Mouse (Mus musculus) frontal cortex, postnatal 10 days (tissue): ENCODE measurements around the gene Ccser1.

Experiments
- DNase-seq, 2 experiments: peaks; one replicate each; pipeline ENCODE4 v3.0.0; 2022; ENCODE audit warnings: low spot score in 2 of 2, mixed read lengths in 1 of 2

Gene Ccser1

DNA sequence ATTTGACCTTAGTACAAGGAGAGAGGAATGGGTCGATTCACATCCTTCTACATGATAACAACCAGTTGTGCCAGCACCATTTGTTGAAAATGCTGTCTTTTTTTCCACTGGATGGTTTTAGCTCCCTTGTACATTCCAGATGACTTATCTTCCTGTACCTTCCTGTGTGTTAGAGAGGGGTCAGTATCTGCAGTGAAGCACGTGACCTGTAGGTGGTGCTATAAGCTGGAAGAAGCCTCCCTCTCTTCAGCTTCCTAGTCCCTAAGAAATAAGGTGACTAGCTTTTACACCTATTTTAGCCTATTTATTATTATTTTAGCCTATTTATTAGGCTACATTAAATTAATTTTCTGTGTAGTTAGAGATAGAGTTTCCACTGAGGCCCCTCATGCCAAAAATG, 506.9 kb downstream of the Ccser1 start:
- DNase-seq, result no peak

DNA sequence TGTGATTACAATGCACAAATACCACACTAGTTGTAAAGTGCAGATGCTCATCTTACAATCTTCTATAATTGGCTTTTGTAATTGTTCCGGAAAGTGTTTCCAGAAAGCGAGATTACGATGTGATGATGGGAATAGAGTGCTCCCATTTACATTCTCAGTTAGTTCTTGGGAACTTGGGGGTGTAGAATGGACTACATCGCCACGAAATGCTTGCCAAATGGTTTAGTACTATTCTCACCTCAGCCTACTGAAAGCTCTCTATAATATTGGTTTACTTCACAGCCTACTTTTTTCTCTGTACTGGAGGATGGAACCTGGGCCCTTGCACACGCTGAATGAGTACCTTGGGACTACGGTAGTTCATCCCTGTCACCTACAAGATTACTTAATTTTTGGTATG, 522.9 kb downstream of the Ccser1 start:
- DNase-seq, result no peak

DNA sequence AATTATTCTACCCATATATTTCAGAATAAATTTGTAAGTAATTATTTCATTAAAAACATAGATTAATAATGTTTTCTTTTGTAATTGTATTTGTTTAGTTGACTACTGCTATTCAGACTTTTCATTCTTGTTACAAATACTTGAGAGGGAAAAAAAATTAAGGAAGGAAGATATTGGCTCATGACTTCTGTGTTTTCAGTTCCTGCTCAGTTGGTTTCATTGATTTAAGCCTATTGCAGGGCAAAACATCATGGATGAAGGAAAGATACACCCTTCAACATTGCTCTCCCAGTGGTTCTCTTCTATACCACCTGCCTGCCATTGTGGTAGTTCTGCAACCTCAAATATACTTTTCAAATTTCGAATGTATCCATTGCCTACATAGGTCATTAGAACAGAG, 541.1 kb downstream of the Ccser1 start:
- no peak for DNase-seq

DNA sequence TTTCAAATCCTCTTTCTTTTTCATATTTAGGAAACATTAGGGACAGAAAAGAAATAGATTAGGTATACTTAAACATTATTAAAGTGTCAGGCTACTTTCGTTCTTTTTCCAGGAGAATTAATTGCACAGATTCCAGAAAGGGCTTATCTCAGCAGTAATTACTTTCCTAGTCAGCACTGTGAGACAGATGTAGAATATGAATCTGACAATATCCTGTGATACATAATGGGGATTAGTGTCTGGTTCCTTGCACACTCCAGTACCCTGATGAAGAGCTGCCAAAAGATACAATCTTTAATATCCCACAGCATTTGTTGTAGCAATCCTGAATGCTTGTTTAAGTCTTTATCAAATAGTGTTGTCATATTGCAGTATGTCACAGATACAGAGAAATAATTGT, 548.9 kb downstream of the Ccser1 start:
- no peak for DNase-seq

DNA sequence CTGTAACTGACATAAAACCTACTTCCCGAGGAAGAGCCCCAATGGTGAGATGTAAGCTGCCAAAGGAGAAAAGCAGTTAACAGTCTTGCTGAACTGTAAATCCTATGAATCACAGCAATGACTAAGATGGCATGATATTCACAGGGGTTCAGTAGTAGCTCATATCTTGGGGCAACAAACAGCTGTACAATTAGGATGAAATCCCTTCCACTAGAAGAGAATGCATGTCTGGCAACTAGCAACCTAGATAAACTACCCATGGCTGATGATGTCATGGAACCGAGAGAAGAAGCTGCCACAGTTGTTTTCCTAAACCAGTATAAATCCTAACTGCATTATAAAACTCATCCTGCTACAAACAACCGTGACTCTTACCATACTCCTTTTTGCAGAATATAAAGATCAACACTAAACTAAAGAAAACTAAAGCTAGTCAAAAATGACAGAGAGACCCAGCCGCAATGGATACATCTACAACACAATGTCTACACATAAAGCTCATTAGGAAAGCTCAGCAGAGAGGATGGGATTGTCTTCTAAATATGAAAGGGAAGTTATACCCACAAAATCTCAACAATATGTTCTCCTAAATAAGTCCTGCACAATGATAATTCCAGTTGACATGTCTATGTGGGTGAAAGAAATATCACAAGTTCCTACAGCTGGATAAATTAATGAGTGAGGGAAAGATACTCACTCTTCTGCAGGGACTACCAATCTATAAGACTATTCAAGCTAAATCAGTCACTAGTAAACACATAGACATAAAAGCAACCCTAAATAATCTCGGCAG, 550.2 kb downstream of the Ccser1 start:
- DNase-seq, result no peak

DNA sequence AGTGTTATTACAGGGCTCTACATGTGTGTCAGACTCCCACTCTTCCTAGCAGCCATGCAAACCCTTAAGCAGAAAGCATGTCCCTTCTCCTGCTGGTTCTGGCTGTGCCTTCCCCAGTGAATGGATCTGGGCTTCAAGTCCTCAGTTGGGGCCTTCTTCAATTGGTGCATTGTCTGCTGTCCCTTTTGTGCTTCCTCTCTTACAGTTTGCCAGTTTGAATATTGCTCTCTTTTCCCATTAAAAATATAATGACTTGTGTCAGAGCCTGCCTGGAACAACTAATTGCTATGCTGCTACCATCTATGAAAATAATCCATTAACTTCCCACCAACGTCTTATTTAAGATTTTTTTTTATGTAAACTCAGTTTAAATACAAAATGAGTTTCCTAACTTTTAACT, 566.2 kb downstream of the Ccser1 start:
- DNase-seq, result no peak

DNA sequence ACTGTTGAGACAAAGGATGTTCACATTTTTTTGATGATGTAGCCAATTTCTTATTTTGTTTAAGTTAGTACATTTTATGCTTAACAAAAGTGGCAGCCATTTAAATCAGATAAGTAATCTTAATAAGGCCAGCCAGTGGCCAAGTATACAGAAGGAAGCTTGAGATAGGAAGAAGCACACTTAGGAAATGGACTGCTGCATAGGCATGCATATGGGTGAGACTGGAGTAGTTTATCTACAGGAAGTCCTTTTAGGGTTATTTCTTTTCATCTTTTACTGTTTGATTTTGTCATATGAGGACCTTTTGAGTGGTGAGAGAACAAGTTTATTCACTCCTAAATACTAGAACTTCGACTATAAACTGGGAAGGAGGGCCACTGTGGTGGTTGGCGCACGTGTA, 582.0 kb downstream of the Ccser1 start:
- DNase-seq, result no peak

DNA sequence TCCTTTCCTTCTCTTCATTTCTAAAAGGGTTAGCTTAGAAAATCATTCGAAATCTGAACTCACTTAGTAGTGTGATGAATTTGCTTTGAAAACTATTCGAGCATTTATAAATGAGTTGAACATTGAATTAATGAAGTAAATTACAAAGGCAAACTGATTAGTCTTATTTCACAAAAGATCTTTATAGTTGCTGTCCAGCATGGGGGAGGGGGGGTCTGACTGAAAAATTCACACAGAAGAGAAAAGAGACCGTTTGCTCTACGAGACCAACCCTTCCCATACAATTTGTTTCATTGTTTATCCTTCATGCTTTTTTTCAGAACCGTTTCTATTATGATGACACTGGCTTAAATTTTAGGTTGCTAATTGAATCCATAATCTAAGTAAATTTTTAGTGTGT, 583.3 kb downstream of the Ccser1 start:
- DNase-seq, result no peak

DNA sequence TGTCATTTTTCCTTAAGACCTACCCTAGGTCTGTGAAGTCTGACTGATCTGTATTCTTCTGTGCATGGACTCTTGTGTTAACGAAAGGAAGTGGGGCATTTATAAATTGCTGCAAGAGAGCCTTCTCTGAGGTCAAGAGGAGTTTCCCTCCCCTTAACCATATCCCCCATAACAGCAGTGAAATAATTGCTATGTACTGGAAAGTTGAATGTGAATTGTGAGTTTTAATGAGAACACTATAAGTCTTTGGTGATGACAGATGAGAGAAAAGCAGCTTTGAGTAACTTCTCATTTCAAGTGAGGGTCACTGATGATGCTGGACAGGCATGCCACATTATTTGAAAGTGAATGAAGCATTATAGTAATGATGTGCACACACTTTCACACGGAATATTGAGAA, 585.7 kb downstream of the Ccser1 start:
- DNase-seq, result no peak

DNA sequence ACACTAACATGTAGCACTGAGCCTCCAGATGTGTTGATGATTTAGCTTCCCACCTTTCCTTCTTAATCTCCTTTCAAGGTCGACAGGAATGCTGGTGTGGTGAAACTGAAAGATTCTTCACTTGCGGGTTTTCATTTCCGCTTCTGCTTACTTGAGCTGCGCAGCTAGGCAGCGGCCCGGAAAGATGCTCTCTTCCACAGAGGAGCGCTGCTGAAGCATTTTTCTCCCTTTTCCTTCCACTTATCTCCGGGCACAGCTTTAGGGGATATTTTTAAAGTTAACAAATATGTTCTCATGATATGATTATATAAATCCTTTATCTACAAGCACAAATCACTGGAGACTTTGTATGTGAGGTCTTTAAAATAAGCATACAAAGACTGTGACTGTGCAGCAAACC, 587.0 kb downstream of the Ccser1 start:
- no peak for DNase-seq

DNA sequence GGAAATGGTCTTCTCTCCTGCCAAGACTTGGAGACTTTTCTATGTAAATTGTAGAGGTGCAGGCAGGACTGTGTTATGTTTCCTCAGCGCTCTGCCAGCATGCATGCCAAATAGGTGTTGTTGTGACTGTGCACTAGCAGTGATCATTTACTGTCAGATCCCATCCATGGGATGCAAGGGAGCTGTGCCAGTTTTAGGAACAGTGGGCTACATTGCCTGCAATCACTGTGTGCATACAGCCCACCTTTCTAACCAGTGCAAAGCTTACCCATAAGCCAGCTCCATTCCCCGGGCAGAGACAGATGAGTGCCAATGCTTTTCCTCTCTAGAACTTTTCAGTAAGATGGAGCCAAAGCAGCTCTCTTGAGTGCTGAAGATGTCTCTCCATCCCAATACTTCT, 606.6 kb downstream of the Ccser1 start:
- no peak for DNase-seq

DNA sequence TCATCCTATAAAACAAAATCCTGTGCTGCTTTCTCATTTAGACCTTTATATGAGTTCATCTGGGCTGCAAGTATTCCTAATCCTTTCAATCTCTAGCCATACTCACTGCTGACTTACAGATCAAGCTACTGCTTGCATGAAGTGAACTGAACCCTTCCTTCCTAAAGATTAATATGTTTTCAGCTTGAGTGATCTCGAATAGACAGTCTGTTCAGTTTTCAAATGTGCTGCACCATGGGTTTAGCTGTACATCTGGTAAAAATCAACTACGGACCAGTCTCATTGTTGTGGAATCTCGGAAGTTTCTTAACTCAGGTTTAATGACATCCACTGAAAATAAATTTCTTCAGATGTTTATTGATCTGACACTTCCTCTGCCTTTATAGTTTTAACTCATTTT, 620.8 kb downstream of the Ccser1 start:
- DNase-seq, result no peak

DNA sequence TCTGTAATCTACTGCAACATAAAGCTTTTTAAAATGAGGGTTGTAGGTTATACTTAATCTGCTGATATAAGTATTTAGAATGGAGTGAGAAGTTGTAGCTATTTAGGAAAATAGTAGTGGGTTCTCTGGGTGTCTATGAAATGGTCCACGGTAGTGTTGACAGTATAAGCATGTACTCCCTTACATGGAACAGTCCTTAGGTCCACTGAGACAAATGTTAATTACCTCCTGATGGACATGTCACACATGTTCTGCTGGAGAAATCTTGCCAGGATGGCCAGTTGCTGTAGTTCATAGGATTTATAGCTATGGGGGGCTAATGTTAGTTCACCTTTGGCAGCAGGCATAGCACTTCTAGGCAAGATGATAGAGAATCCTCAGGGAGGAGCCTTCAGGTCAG, 625.4 kb downstream of the Ccser1 start:
- no peak for DNase-seq

DNA sequence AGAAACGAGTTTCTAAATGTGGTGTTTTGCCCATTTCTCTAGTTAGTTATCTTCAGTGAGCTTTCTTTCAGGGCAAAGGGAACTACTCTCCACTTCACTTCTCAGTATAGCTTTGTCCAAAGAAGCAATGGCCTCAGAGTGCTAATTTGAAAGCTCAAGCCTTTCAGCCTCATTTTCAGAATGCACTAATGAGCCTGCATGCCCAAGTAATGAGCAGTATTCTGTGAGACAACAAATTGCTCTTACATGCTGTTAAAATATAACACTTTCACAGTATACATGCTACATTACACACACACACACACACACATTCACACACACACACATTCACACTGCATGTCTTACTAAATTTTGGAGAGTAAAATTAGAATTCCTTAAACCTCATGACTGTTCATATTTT, 637.6 kb downstream of the Ccser1 start:
- no peak for DNase-seq

DNA sequence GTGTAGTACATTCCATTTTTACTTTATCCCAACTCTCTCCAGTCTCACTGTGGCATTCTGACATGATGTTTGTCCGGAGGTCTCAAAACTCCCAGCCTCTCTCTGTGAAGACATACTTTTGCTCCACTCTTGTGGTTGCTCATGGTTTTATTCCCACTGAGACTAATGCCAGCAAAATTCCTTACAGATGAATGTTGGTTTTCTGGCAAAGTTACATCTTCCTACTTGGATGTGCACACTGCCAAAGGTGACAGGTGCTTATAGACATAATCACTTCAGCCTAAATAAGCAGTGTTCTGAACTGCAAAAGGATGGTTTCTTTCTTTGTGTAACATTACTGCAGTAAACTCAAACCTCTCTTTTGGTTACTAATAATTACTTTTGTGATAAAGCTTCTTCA, 696.2 kb downstream of the Ccser1 start:
- DNase-seq, result no peak

DNA sequence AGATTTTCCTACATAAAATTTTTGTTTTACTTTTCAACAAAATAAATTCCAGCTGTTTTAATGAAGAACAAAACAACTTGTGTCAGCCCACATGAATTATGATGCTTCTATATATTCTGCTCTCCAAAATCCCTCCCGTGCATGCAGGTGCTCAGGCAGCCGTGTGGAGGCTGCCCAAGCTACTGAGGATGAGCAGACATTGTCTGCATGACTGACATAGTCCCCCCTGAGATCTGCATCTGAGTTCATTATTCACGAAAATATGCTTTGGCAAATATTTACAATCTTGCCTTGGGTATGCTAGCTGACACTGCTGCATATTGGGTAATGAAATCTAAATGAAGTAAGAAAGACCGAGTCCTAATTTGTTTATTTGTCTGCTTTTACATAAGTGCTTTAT, 718.1 kb downstream of the Ccser1 start:
- DNase-seq, result no peak

DNA sequence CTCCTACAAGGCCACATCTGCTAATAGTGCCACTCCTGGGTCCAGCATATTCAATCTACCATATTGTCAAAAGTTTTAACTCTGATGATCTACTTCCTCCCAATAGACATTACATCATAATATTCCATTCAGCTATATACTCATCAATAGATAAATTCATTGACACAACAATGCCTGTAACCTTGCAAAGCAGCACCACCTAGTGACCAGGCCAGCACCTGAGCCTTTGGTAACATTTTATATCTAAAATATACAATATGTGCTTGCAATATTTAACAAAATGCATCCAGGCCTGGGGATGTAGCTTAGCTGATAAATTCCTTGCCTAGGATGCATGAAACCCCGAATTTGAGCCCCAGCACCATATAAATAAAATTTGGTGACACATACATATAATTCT, 722.6 kb downstream of the Ccser1 start:
- no peak for DNase-seq

DNA sequence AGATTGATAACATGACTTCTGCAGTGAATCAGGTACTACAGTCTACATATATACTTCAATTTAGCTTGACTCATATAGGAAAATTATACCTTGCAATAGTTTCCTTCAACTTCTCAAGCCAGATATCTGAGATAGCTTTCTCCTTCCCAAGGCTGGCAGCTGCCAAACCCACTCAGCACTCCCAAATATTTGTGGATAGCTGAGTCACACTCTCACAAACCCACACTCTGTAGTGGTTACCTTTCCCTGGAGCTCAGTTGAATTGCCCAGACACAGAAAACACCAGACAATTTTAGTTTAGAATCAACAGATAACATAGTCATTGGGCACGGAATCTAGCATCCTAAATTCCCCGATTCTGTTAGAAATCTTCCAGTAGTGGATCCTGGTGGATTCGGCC, 732.8 kb downstream of the Ccser1 start:
- no peak for DNase-seq

DNA sequence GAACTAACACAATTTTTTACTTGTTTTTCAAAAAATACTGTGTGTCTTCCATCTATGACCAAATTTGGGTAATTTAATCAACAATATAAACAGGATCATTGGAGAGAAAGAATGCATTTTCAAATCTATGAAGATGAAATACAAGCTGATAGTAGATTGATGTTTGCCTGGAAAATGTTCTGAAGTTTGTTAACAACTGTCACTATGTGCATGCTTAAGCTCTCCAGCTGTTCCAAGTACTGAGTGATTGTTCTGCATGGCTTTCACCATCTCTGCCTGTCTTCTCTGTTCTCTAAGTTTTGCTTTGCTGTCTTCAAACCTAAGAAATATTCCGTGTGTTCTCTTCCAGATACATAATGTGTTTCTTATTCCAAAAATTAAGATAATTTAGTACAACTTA, 751.5 kb downstream of the Ccser1 start:
- DNase-seq, result no peak

DNA sequence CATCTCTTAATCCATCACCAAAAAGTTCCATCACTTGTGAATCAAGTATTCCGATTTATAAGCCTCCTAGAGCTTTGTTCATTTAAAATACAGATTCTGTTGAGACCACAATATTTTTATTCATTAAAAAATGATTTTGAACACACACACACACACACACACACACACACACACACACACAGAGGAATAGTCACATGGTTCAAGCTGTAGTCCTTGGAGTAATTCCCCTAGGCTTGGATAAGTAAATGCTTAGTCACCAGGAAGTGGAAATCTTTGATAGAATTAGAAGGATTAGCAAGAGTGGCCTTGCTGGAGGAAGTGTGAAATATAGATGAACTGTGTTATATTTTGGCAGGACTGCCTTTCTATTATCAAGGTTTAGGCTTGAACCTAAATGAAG, 756.5 kb downstream of the Ccser1 start:
- no peak for DNase-seq

DNA sequence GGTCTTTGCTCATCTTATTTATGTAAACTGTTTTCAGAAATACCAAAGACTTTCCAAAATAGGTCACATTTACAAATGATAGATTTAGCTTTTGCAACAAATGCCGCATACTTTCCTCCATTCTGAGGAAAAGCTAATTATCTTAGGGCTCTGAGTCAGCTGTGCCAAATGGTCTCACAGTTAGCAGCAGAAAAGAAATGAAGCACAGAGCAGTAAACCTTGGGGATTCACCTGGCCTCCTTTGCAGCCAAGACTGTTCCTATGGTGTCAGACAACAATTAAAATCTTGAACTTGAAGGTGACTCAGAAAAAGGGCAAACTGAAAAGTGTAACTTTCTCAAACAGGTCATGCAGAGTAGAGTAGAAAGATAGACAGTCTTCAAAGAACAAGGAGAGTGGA, 759.1 kb downstream of the Ccser1 start:
- no peak for DNase-seq

DNA sequence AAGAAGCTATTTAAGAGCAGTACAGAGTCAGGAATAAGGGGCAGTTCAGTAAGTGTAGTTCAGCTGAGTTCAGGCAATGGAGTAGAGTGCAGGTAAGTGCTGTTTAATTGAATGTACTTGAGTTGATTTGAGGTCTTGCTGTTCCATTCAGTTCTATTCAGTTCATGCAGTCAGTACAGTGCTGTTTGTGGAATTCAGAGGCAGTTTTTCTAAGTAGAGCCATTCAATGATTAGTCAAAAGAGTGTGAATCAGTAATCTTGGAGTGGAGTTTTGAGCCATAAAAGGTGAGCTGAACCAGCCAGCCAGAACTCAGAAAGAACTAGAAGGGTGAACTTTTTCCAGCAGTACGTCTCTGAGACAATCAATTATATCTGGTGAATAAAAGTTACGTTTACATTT, 773.6 kb downstream of the Ccser1 start:
- no peak for DNase-seq

DNA sequence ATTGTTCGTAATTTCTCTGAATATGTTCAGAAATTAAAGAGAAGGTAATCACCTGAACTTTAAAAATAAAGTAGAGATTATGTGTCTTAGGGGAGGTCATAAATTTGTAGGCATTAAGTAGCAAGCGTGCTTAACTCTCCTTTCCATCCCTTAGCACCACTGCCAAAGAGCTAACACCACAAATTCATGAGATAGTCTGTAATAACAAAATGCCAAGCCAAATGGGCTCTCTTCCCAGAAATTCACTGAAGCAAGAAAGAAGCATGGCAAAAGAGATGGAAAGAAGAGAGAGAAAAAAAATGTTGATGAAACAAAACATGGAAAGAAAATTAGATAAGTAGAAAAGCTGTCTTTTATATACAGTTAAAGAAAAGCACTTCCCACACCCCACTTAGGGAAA, 796.8 kb downstream of the Ccser1 start:
- no peak for DNase-seq

DNA sequence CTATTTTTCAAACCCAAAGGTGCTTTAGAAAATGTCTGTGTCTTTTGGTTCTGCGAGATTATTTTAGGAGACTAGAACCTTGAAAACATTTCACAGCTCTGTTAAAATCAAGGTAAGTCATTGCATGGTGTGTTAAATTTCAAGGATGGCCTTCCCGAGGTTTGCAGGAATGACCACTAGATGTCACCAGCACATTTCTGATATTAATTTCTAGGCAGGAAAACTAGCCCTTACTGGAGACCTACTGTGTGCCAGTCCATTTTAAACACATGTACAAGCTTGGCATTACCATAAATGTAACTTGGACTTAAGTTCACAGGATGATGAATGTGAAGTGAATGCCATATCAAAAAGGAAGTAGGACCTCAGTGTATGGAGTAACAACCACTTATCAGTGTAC, 798.3 kb downstream of the Ccser1 start:
- no peak for DNase-seq
